Mouse (Mus musculus) forebrain, embryonic 12.5 days (tissue): ENCODE data around the gene Pank2. TPM values are rescaled to one million over a fixed set of nuclear protein-coding genes. Genes with fewer than 3 reads are reported as not detected.
"Not testable (repeated sequence)": the region's sequence is repeated elsewhere in the genome, so short reads cannot be mapped to it uniquely, and the experiment has no call there.

Experiments used
- ATAC-seq: fragments of 200-750 bp; cut with Nextera tagmentation; 2 replicates; pipeline ENCODE4 v1.8.0; 2017; ENCODE audit warnings: moderate TSS enrichment; ENCODE audit not compliant: low FRiP score
- H3K27ac ChIP-seq: fragments of 300-500 bp; sonication (generic); 2 replicates; pipeline ENCODE4 v1.5.1; 2016; ENCODE audit warnings: mild to moderate bottlenecking
- H3K27me3 ChIP-seq: fragments of 300-500 bp; sonication (generic); 2 replicates; pipeline ENCODE4 v1.6.1; 2016; ENCODE audit warnings: mild to moderate bottlenecking
- H3K36me3 ChIP-seq: fragments of 300-500 bp; sonication (generic); replicated peaks from 2 replicates; pipeline ENCODE4 v1.6.1; 2016; ENCODE audit warnings: mild to moderate bottlenecking
- H3K4me1 ChIP-seq: fragments of 300-500 bp; sonication (generic); 2 replicates; pipeline ENCODE4 v1.6.1; 2016
- H3K4me2 ChIP-seq: fragments of 300-500 bp; sonication (generic); 2 replicates; pipeline ENCODE4 v1.6.1; 2016; ENCODE audit warnings: mild to moderate bottlenecking, moderate library complexity
- H3K4me3 ChIP-seq: fragments of 300-500 bp; sonication (generic); replicated peaks from 2 replicates; pipeline ENCODE4 v1.5.1; 2016; ENCODE audit warnings: mild to moderate bottlenecking
- H3K9ac ChIP-seq: fragments of 300-500 bp; sonication (generic); 2 replicates; pipeline ENCODE4 v1.6.1; 2016; ENCODE audit warnings: mild to moderate bottlenecking
- H3K9me3 ChIP-seq: fragments of 300-500 bp; sonication (generic); 2 replicates; pipeline ENCODE4 v1.6.1; 2016
- WGBS: fragments of 180-500 bp; shearing (Covaris S2); methylation state at CpG from one replicate; pipeline ENCODE4 v1.1.7; 2016; 5-methylcytosine and 5-hydroxymethylcytosine counted together
- polyA plus RNA-seq: library from polyadenylated mRNA; unstranded; fragments of >200 nt; fragmentation: Nextera tagmentation; extraction: Ambion mirVana; gene quantifications from 2 replicates; pipeline ENCODE4 v1.2.1, GENCODE M21; 2016

The Pank2 gene
- polyA plus RNA-seq, 1 experiment from 2014 or later, result 70.4 TPM

GRCm38 (mm10) chr2:131262680-131263670, 680 bp downstream of the Pank2 start:
- Histone ChIP-seq H3K4me2 (peak overlapping the region; percentile 76), H3K36me3 (no peaks in the 10 kb centered on the region), H3K27me3 (no peaks in the 10 kb centered on the region), H3K4me3 (peak overlapping the region; percentile 93), H3K27ac (peak overlapping the region; percentile 100), H3K9ac (peak overlapping the region; percentile 94), H3K9me3 (no peaks in the 10 kb centered on the region), H3K4me1 (peaks cover 34% of the 10 kb centered on the region)
- WGBS, result under 1% methylated on average over 54 of the region's 59 CpGs
- peak; percentile 81 for ATAC-seq

GRCm38 (mm10) chr2:131264027-131264426, 1.7 kb downstream of the Pank2 start:
- no peak overlapping the region for H3K9ac ChIP-seq
- WGBS, result 77% methylated on average over 6 of the region's 6 CpGs
- H3K4me3 ChIP-seq, result peak overlapping the region; percentile 93
- no peak overlapping the region for H3K27ac ChIP-seq
- H3K27me3 ChIP-seq, result no peaks in the 10 kb centered on the region
- peak overlapping the region; percentile 76 for H3K4me2 ChIP-seq
- peaks cover 34% of the 10 kb centered on the region for H3K4me1 ChIP-seq
- no peaks in the 10 kb centered on the region for H3K9me3 ChIP-seq
- H3K36me3 ChIP-seq, result no peaks in the 10 kb centered on the region
- no peak for ATAC-seq

- ATAC-seq, result no peak
- Histone ChIP-seq H3K9me3 (no peaks in the 10 kb centered on the region), H3K36me3 (no peaks in the 10 kb centered on the region; the same call in 1 of the 2 replicates), H3K27ac (no peak overlapping the region), H3K4me2 (peak overlapping the region; percentile 76; the same call in 1 of the 2 replicates), H3K27me3 (no peaks in the 10 kb centered on the region), H3K9ac (no peak overlapping the region), H3K4me1 (peaks cover 34% of the 10 kb centered on the region), H3K4me3 (no peak overlapping the region)
- WGBS, result 85% methylated on average over 2 of the region's 2 CpGs
Measured at GRCm38 (mm10) chr2:131265056-131265455, 2.8 kb downstream of the Pank2 start.

GRCm38 (mm10) chr2:131275493-131275892, 13.2 kb downstream of the Pank2 start:
- H3K27me3 ChIP-seq, result no peaks in the 10 kb centered on the region
- 98% methylated on average over 3 of the region's 3 CpGs for WGBS
- peaks cover 63% of the 10 kb centered on the region for H3K36me3 ChIP-seq
- no peaks in the 10 kb centered on the region for H3K4me1 ChIP-seq
- H3K4me3 ChIP-seq, result no peak overlapping the region
- H3K4me2 ChIP-seq, result no peak overlapping the region
- H3K9ac ChIP-seq, result no peak overlapping the region
- H3K27ac ChIP-seq, result no peak overlapping the region
- H3K9me3 ChIP-seq, result no peaks in the 10 kb centered on the region
- no peak for ATAC-seq

GRCm38 (mm10) chr2:131276722-131277121, 14.4 kb downstream of the Pank2 start:
- no peaks in the 10 kb centered on the region for H3K9me3 ChIP-seq
- no peak overlapping the region for H3K4me2 ChIP-seq
- no peak overlapping the region for H3K4me3 ChIP-seq
- no peaks in the 10 kb centered on the region for H3K27me3 ChIP-seq
- no peak overlapping the region for H3K9ac ChIP-seq
- no peak for ATAC-seq
- WGBS, result 95% methylated on average over 5 of the region's 5 CpGs
- no peak overlapping the region for H3K27ac ChIP-seq
- peaks cover 70% of the 10 kb centered on the region for H3K36me3 ChIP-seq
- H3K4me1 ChIP-seq, result no peaks in the 10 kb centered on the region

- WGBS, result 89% methylated on average over 1 of the region's 1 CpGs
- peaks cover 62% of the 10 kb centered on the region for H3K36me3 ChIP-seq
- no peak overlapping the region for H3K9ac ChIP-seq
- H3K27ac ChIP-seq, result no peak overlapping the region
- no peaks in the 10 kb centered on the region for H3K9me3 ChIP-seq
- ATAC-seq, result no peak
- H3K4me2 ChIP-seq, result no peak overlapping the region
- H3K4me1 ChIP-seq, result no peaks in the 10 kb centered on the region
- no peak overlapping the region for H3K4me3 ChIP-seq
- no peaks in the 10 kb centered on the region for H3K27me3 ChIP-seq
Measured at GRCm38 (mm10) chr2:131281596-131281995, 19.3 kb downstream of the Pank2 start.

GRCm38 (mm10) chr2:131286276-131286675, 24.0 kb downstream of the Pank2 start:
- Histone ChIP-seq H3K27ac (no peak overlapping the region), H3K4me2 (no peak overlapping the region), H3K4me3 (no peak overlapping the region), H3K9me3 (no peaks in the 10 kb centered on the region), H3K9ac (no peak overlapping the region), H3K27me3 (no peaks in the 10 kb centered on the region), H3K4me1 (no peaks in the 10 kb centered on the region), H3K36me3 (peaks cover 53% of the 10 kb centered on the region)
- WGBS, result 87% methylated on average over 1 of the region's 1 CpGs
- no peak for ATAC-seq

- no peak overlapping the region for H3K27ac ChIP-seq
- H3K9me3 ChIP-seq, result no peaks in the 10 kb centered on the region
- peaks cover 75% of the 10 kb centered on the region for H3K36me3 ChIP-seq
- no peaks in the 10 kb centered on the region for H3K27me3 ChIP-seq
- no peak for ATAC-seq
- H3K4me2 ChIP-seq, result no peak overlapping the region
- H3K4me3 ChIP-seq, result no peak overlapping the region
- H3K4me1 ChIP-seq, result no peaks in the 10 kb centered on the region
- no peak overlapping the region for H3K9ac ChIP-seq
Measured at GRCm38 (mm10) chr2:131290669-131291068, 28.4 kb downstream of the Pank2 start.

- Histone ChIP-seq H3K36me3 (peaks cover 72% of the 10 kb centered on the region), H3K4me2 (no peak overlapping the region), H3K9ac (no peak overlapping the region), H3K4me1 (no peaks in the 10 kb centered on the region), H3K4me3 (no peak overlapping the region), H3K27ac (no peak overlapping the region), H3K9me3 (no peaks in the 10 kb centered on the region), H3K27me3 (no peaks in the 10 kb centered on the region)
- no peak for ATAC-seq
- 94% methylated on average over 2 of the region's 2 CpGs for WGBS
Measured at GRCm38 (mm10) chr2:131296746-131297261, 34.5 kb downstream of the Pank2 start.

GRCm38 (mm10) chr2:131298674-131299073, 36.4 kb downstream of the Pank2 start:
- WGBS, result 50% methylated on average over 7 of the region's 7 CpGs
- not testable (repeated sequence) for H3K27ac ChIP-seq, ATAC-seq, H3K4me2 ChIP-seq, H3K4me3 ChIP-seq, H3K9me3 ChIP-seq, H3K4me1 ChIP-seq, H3K9ac ChIP-seq, H3K27me3 ChIP-seq
- peaks cover 72% of the 10 kb centered on the region for H3K36me3 ChIP-seq

GRCm38 (mm10) chr2:131300485-131300884, 38.2 kb downstream of the Pank2 start:
- no peak for ATAC-seq
- no peaks in the 10 kb centered on the region for H3K4me1 ChIP-seq
- 88% methylated on average over 2 of the region's 2 CpGs for WGBS
- H3K27me3 ChIP-seq, result no peaks in the 10 kb centered on the region
- H3K27ac ChIP-seq, result no peak overlapping the region
- H3K4me3 ChIP-seq, result no peak overlapping the region
- H3K36me3 ChIP-seq, result peaks cover 67% of the 10 kb centered on the region
- H3K9ac ChIP-seq, result no peak overlapping the region
- no peak overlapping the region for H3K4me2 ChIP-seq
- no peaks in the 10 kb centered on the region for H3K9me3 ChIP-seq

GRCm38 (mm10) chr2:131301635-131302034, 39.3 kb downstream of the Pank2 start:
- no peak overlapping the region for H3K4me3 ChIP-seq
- ATAC-seq, result no peak
- no peaks in the 10 kb centered on the region for H3K27me3 ChIP-seq
- H3K36me3 ChIP-seq, result peaks cover 56% of the 10 kb centered on the region
- H3K4me1 ChIP-seq, result no peaks in the 10 kb centered on the region
- H3K9ac ChIP-seq, result no peak overlapping the region
- no peak overlapping the region for H3K27ac ChIP-seq
- H3K9me3 ChIP-seq, result no peaks in the 10 kb centered on the region
- H3K4me2 ChIP-seq, result no peak overlapping the region

- Histone ChIP-seq H3K4me2 (no peak overlapping the region), H3K27me3 (no peaks in the 10 kb centered on the region), H3K36me3 (peaks cover 34% of the 10 kb centered on the region), H3K9me3 (no peaks in the 10 kb centered on the region), H3K9ac (no peak overlapping the region), H3K27ac (no peak overlapping the region), H3K4me3 (no peak overlapping the region), H3K4me1 (no peaks in the 10 kb centered on the region)
- ATAC-seq, result no peak
- WGBS, result 89% methylated on average over 9 of the region's 9 CpGs
Measured at GRCm38 (mm10) chr2:131304497-131304896, 42.2 kb downstream of the Pank2 start.
